Mouse (Mus musculus): Measurements from ENCODE around the gene Nfkbie.
A peak's percentile ranks its signal among the peaks of the same experiment; 100 is the strongest.

Gene Nfkbie

DNA sequence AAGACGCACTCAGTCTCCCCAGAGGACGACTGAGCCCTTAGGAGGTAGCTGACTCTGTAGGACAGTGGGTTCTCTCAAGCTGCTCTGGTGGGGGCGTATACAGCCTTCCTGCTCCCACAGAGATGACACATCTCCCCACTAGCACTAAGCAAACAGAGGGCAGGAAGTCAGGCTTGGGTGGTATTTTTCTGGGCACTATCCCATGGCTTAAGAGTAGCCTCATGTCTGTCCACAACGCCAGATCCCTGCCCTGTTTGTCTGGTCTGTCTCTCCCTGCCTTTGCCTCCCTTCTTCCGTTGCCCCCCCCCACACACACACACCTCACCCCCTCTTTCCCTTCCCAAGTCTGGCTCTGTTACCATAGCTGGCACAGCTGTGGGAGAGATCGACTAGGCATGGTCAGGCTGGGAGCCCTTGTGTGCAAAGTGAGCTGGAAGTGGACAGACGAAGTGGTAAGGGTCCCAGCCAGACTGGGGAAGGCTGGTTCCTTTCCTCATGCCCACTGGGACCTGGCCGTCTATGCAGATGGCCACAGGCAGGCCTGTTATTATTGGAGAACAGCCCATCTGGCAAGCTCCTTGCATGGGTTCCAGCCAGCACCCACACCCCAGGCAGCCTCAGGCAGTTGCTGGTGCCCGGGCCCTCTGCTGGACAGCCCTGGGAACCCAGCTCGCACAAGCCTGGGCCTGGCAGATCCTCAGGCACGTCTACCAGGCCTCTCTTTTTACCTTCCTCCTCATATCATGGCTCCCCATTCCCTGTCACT is 41.3 kb downstream of the Nfkbie start:
- peak; percentile 36 to 49 for DNase-seq (ENCODE audit: low spot score in 2 of 2)

DNA sequence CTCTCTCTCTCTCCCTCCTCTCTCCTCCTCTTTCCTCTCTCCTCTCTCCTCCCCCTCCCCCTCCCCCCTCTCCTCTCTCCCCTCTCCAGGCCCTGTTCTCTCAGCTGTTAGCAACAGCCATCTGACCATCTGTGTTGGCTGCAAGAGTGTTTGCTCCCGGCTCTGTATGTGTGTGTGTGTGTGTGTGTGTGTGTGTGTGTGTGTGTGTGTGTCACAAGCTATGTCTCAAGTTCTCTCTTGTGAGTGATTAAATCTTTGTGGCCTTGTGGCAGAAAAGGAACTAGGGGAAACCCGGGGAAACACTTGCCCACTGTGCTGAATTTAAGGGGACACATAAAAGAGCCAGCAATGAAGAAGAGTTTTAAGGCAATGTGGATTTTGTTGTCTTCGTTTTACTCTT is 42.3 kb downstream of the Nfkbie start:
- DNase-seq (ENCODE audit: low spot score in 2 of 2) = peak in 1 of 2 experiments; percentile 31

- no peak for DNase-seq (ENCODE audit: low spot score in 2 of 2)
Observed at GRCm38 (mm10) chr17:45598376-45598775, 42.9 kb downstream of the Nfkbie start.

GRCm38 (mm10) chr17:45598891-45599290 is 43.4 kb downstream of the Nfkbie start:
- no peak for DNase-seq (ENCODE audit: low spot score in 2 of 2)

- no peak for DNase-seq (ENCODE audit: low spot score in 2 of 2)
Observed at GRCm38 (mm10) chr17:45599446-45600242, 44.1 kb downstream of the Nfkbie start, which contains the start of gene Slc29a1. TSS of gene Slc29a1 (minus strand) at chr17:45599606.

DNA sequence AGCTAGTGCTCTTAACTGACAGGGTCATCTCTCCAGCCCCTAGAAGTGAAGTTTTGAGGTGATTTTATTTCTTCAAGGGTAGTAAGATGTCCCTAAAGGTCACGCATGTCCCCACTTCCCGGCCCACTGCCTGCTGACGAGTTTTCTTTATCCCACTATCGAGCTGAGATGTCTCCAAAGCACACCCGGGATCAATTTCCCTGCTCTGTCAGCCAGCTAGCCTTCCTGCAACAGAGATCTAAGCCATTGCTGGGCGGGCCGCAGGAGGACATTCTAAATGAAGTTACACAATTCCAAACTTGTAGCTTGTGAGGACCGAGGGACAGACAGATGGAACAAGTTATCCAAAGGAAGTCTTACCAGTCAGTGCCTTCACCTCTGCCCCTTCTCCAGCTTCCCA is 44.8 kb downstream of the Nfkbie start:
- DNase-seq (ENCODE audit: low spot score in 2 of 2) = no peak

DNA sequence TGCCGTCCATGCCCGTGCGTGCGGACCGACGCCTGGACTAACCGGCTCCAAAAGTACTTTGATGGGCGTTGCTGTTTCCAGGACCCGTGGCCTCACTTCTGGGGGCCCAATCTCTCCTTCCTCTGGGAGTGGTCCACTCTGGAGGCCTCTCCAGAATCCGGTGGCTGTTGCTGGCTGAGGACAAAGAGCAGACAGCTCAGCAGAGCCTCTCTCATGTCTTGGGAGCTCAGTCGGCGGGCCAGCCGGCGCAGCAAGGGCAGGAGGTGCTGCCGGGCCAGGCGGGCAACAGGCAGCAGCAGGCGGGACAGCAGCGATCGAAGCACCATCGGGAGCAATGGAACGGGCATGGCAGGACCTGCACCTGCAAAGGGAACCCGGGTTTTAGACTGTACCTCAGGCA is 45.8 kb downstream of the Nfkbie start:
- no peak for DNase-seq (ENCODE audit: low spot score in 2 of 2)

DNA sequence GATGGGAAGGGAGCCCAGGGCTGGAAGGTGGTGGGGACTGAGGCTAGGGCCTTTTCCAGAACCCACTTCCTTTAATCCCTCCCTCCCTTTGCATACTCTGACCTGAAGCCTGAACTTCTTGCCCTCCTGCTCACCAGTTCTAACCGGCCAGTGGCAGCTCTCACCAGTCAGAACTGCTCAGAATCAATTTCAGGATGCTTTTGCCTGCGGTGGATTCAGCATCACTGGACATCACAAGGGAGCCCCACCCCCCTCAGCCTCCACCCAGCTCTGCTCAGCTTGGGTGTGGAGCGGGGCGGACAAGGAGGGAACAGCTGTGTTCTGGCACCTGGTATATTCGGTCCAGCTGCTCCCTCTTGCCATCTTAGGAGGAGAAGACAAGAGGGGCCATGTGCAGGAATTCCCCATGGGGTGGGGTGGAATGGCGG is 46.4 kb downstream of the Nfkbie start, which contains the start of gene Mymx:
Gene Mymx, minus strand, starts transcription at position 226 of the 428 bp plus-strand sequence.
- no peak for DNase-seq (ENCODE audit: low spot score in 2 of 2)

DNA sequence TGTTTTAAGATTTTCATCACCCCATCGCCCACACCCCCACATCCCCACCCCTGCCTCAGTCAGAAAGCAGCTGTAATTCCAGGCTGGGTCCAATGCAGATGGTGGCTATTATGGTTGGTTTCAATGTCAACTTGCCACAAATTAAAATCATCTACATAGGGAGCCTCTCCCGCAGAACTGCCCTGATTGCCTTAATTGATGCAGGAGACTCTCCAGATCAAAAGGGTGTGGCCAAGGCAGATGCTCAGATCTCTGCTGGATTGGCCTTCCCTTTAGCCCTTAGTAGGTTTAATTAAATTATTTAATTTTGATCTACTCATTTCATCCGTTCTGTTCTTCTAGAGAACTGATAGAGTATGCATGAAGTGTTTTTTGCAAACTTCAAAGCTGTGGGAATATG is 47.5 kb downstream of the Nfkbie start:
- DNase-seq (ENCODE audit: low spot score in 2 of 2) = no peak

DNA sequence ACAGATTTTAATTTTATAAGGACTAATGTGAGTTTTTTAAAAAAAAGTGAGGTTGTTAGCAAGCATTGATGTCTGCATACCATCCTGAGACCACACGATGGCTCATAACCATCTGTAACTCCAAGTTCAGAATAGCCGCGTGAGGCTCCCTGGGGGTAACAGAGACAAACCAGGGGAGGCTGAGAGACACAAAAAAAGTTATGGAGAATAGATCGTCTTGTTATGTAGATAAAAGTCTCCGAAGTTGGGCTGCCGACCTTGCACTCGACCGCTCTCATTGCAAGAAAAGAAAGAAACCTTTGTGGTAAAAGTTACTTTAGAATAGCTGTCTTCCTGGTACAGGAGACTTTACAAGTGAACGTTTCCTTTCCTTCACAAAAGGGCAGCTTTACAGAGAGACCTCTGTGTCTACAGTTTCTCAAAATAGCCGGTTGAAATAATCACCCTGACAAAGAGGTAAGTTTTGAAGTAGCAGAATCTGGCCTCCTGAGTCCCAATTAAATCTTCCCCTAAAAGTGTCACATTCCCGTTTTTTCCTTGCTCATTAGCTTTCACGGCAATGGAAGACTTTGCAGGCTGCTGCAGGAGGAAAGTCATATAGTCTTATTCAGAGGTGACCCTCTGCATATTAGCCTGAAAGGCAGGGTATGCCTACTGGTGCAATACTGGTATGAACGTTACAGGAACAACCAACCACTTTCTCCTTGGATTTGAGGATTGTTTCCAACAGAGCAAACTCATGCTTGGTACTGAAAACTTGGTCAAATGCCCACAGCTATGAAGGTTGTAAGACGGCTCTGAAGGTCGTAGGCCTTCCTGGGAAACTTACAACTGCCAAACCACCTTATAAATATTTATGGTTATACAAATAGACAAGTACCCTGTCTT is 51.7 kb downstream of the Nfkbie start:
- no peak for DNase-seq (ENCODE audit: low spot score in 2 of 2)

- DNase-seq (ENCODE audit: low spot score in 2 of 2) = no peak
Observed at GRCm38 (mm10) chr17:45608396-45608795, 52.9 kb downstream of the Nfkbie start.

DNA sequence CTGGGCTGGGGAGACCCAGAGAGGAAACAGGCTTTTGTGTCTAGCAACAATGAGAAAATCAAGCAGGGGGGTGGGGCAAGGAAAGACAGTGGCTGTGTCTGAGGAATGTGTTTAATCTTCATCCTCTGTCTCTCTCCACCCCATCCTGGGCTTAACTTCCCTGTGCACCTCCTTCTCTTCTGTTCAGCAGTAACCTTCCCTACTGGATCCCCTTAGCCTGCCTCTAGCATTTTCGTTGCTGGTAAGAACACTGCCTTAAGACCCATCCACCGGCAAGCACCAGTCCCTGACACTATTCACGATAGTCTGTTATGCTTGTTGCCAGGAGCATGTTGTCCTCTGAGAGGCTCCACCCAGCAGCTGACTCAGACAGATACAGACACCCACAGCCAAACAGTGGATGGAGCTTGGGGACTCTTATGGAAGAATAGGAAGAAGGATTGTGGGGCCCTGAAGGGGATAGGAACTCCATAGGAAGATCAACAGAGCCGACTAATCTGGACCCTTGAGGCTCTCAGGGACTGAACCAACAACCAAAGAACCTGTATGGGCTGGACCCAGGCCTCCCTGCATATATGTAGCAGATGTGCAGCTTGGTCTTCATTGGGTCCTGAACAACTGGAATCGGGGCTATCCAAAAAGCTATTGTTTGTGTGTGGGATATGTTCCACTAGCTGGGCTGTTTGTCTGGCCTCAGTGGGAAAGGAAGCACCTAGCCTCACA is 54.8 kb downstream of the Nfkbie start:
- no peak for DNase-seq (ENCODE audit: low spot score in 2 of 2)

GRCm38 (mm10) chr17:45612008-45612407 is 56.5 kb downstream of the Nfkbie start:
- no peak for DNase-seq (ENCODE audit: low spot score in 2 of 2)

All from natural killer cell, adult 2 months (primary cell).